In the genomic region with DNA sequence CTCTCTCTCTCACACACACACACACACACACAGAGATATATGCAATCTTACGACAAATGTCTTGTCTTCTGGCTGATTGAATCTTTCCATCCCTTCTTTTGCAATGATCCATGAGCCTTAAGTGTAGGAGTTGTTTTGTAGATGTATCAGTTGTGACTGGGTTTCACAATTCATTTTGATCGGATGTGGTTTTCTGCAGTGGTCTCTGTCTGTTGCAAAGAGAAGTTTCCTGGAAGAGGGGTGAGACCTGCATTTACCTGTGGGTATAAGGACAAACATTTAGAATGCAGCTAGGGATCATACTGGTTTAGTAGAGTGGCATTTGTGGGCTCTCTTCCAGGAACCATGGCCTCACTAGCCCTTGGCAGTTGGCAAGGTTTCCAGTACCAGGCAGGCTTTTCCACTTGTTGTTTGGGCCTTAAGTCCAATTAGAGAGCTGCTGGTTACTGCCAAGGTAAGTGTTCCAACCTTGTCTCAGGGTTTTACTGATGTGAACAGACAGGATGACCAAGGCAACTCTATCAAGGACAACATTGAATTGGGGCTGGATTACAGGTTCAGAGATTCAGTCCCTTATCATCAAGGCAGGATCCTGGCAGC, we compare ENCODE assay signal across 17 mouse cellular contexts. TPM values are rescaled to one million over a fixed set of nuclear protein-coding genes. Genes with fewer than 3 reads are reported as not detected.
A peak's percentile ranks its signal among the peaks of the same experiment; 100 is the strongest.
DNase-seq lines count a peak whose midpoint lies in the region; ATAC-seq lines count a peak whose summit lies in the region.
"Had no signal": no experiment of that assay in that cellular context is flagged by ENCODE, and none has a peak within 500 bp of the region (broad histone marks: within the 10 kb centered on the region; RNA-seq: fewer than 3 reads in every experiment).

No protein-coding gene starts in this region.

- no peaks in the 10 kb centered on the region for H3K9me3 ChIP-seq in kidney, embryonic 15.5 days (replicated peaks)
- H3K9me3 ChIP-seq: intestine, embryonic 15.5 days; liver, embryonic 13.5 days; midbrain, embryonic 15.5 days; stomach, embryonic 15.5 days had no signal

- intact Hi-C loops in heart, postnatal 36 days (cut with DNase I), result no loop called here

- peak; percentile 41 for DNase-seq in adrenal gland, adult 2 months
- no peak for DNase-seq in adrenal gland, adult 18-20 months (ENCODE audit: low spot score in 2 of 2)
- peak; percentile 56 for DNase-seq in kidney, adult 18-20 months
- DNase-seq in CD4-positive helper T cell, adult 2 months (ENCODE audit: low read depth, low spot score), result peak; percentile 60
- peak; percentile 11 to 30 for DNase-seq in heart, postnatal 36 days
- DNase-seq in ovary, postnatal 36 days (ENCODE audit: low spot score), result no peak
- DNase-seq in cerebellum, postnatal 25 days, result no peak
- DNase-seq: cerebellum, adult 18-20 months; gastrocnemius, postnatal 25 days; liver, embryonic 13.5 days; thymus, postnatal 14 days had no signal

- no peak overlapping the region for H3K4me3 ChIP-seq in kidney, embryonic 15.5 days (replicated peaks)
- H3K4me3 ChIP-seq: intestine, embryonic 15.5 days; liver, embryonic 13.5 days; midbrain, embryonic 15.5 days; stomach, embryonic 15.5 days had no signal

- H3K36me3 ChIP-seq in kidney, embryonic 15.5 days, result no peaks in the 10 kb centered on the region
- H3K36me3 ChIP-seq: intestine, embryonic 15.5 days; liver, embryonic 13.5 days; midbrain, embryonic 15.5 days; stomach, embryonic 15.5 days had no signal

- no peak overlapping the region for H3K4me2 ChIP-seq in kidney, embryonic 15.5 days
- H3K4me2 ChIP-seq: intestine, embryonic 15.5 days; liver, embryonic 13.5 days; midbrain, embryonic 15.5 days; stomach, embryonic 15.5 days had no signal

- WGBS in kidney, embryonic 15.5 days, result 92% methylated on average over 2 of the region's 2 CpGs

- H3K27me3 ChIP-seq in kidney, embryonic 15.5 days, result no peaks in the 10 kb centered on the region
- H3K27me3 ChIP-seq: intestine, embryonic 15.5 days; liver, embryonic 13.5 days; midbrain, embryonic 15.5 days; stomach, embryonic 15.5 days had no signal

- no peak overlapping the region for H3K9ac ChIP-seq in kidney, embryonic 15.5 days
- H3K9ac ChIP-seq: intestine, embryonic 15.5 days; liver, embryonic 13.5 days; midbrain, embryonic 15.5 days; stomach, embryonic 15.5 days had no signal

- no peaks in the 10 kb centered on the region for H3K4me1 ChIP-seq in kidney, embryonic 15.5 days
- H3K4me1 ChIP-seq: intestine, embryonic 15.5 days; liver, embryonic 13.5 days; midbrain, embryonic 15.5 days; stomach, embryonic 15.5 days had no signal

- H3K27ac ChIP-seq in kidney, embryonic 15.5 days, result no peak overlapping the region
- H3K27ac ChIP-seq: intestine, embryonic 15.5 days; liver, embryonic 13.5 days; macrophage; midbrain, embryonic 15.5 days; stomach, embryonic 15.5 days had no signal

- ATAC-seq in kidney, embryonic 15.5 days (replicated peaks; ENCODE audit: low FRiP score), result no peak
- ATAC-seq: midbrain, embryonic 15.5 days had no signal

RNA-seq across cellular contexts. Expression of a gene that starts 36.6 kb away (rescaled TPM):
- total RNA-seq in adrenal gland, adult 2 months (2021), result 1 to 10 TPM; 3.1 to 4.0 TPM
- 6.3 and 7.0 TPM in 2 replicates for polyA plus RNA-seq in adrenal gland, adult 2 months (2012; rRNA removed)
- 1 to 10 TPM; 2.6 to 3.0 TPM for total RNA-seq in adrenal gland, adult 18-20 months (2021)
- 2.3 and 2.5 TPM in 2 replicates for polyA plus RNA-seq in kidney, embryonic 15.5 days (2015; fragmentation: Nextera tagmentation; extraction: Ambion mirVana)
- total RNA-seq in heart, postnatal 36 days (2021), result 1 to 10 TPM; 4.6 to 5.8 TPM
- total RNA-seq: hematopoietic stem cell, adult 5-6 weeks had no signal
- polyA plus RNA-seq: macrophage had no signal

Comparison
In these comparisons a context has a peak if more than half of its experiments do, and no peak if none do; other contexts are left out.
1. DNase-seq: peak in adrenal gland, adult 2 months (single experiment), kidney, adult 18-20 months (single experiment), CD4-positive helper T cell, adult 2 months (single experiment) and heart, postnatal 36 days (2 of 2); none in adrenal gland, adult 18-20 months (0 of 2), ovary, postnatal 36 days (single experiment) and cerebellum, postnatal 25 days (0 of 2).